Mouse (Mus musculus) ES-Bruce4 (cell line): ENCODE measurements around the gene Ppm1h.

Experiments used
- CTCF ChIP-seq: IDR thresholded peaks from one replicate; pipeline ENCODE4 v1.8.1; 2011; ENCODE audit warnings: low read depth, low read length
- EP300 ChIP-seq: IDR thresholded peaks from 2 replicates; pipeline ENCODE4 v1.6.1; 2011; ENCODE audit warnings: low read depth, low read length; ENCODE audit not compliant: insufficient read depth
- POLR2A ChIP-seq: IDR thresholded peaks from one replicate; pipeline ENCODE4 v1.8.1; 2011; ENCODE audit warnings: low read length; ENCODE audit not compliant: insufficient read depth

- TF ChIP-seq POLR2A (no peak), EP300 (no peak), CTCF (no peak)
Observed at GRCm38 (mm10) chr10:122960738-122961137, 282.2 kb downstream of the Ppm1h start.
